Mouse (Mus musculus) 3134 (cell line): ENCODE results near the gene Ankrd40.

Source experiments
- DNase-seq: peaks from one replicate; pipeline ENCODE4 v3.0.0-alpha.2; 2011; ENCODE audit warnings: low spot score; ENCODE audit not compliant: insufficient read length; ENCODE audit errors: extremely low read depth

The Ankrd40 gene

GRCm38 (mm10) chr11:94349839-94350238, 22.0 kb downstream of the Ankrd40 start:
- DNase-seq: no peak

- DNase-seq: no peak
Observed at GRCm38 (mm10) chr11:94350337-94350736, 22.5 kb downstream of the Ankrd40 start.

- DNase-seq: no peak
Observed at GRCm38 (mm10) chr11:94351094-94351493, 23.3 kb downstream of the Ankrd40 start.

GRCm38 (mm10) chr11:94355521-94356217, 27.9 kb downstream of the Ankrd40 start:
- no peak for DNase-seq

GRCm38 (mm10) chr11:94359168-94359567, 31.4 kb downstream of the Ankrd40 start:
- no peak for DNase-seq

GRCm38 (mm10) chr11:94361166-94361870, 33.5 kb downstream of the Ankrd40 start:
- no peak for DNase-seq

GRCm38 (mm10) chr11:94362101-94362500, 34.3 kb downstream of the Ankrd40 start:
- DNase-seq: no peak

- no peak for DNase-seq
Observed at GRCm38 (mm10) chr11:94363690-94364089, 35.9 kb downstream of the Ankrd40 start.

- no peak for DNase-seq
Observed at GRCm38 (mm10) chr11:94365340-94365739, 37.5 kb downstream of the Ankrd40 start.

- no peak for DNase-seq
Observed at GRCm38 (mm10) chr11:94369981-94370380, 42.2 kb downstream of the Ankrd40 start.

- no peak for DNase-seq
Observed at GRCm38 (mm10) chr11:94370809-94371208, 43.0 kb downstream of the Ankrd40 start.

GRCm38 (mm10) chr11:94374276-94374948, 46.6 kb downstream of the Ankrd40 start:
- no peak for DNase-seq

GRCm38 (mm10) chr11:94379061-94379460, 51.3 kb downstream of the Ankrd40 start:
- no peak for DNase-seq

- no peak for DNase-seq
Observed at GRCm38 (mm10) chr11:94379736-94380135, 51.9 kb downstream of the Ankrd40 start.

GRCm38 (mm10) chr11:94385977-94386771, 58.4 kb downstream of the Ankrd40 start:
- no peak for DNase-seq

GRCm38 (mm10) chr11:94387756-94388155, 60.0 kb downstream of the Ankrd40 start:
- DNase-seq: no peak

- DNase-seq: no peak
Observed at GRCm38 (mm10) chr11:94389021-94389420, 61.2 kb downstream of the Ankrd40 start.

- DNase-seq: no peak
Observed at GRCm38 (mm10) chr11:94389724-94390396, 62.1 kb downstream of the Ankrd40 start.

- no peak for DNase-seq
Observed at GRCm38 (mm10) chr11:94390825-94391224, 63.0 kb downstream of the Ankrd40 start.
